Mouse (Mus musculus): ENCODE measurements around the gene Traf2. TPM values are rescaled to one million over a fixed set of nuclear protein-coding genes. Genes with fewer than 3 reads are reported as not detected.
"Not testable (repeated sequence)": the region's sequence is repeated elsewhere in the genome, so short reads cannot be mapped to it uniquely, and the experiment has no call there.

Gene Traf2
- polyA plus RNA-seq, 1 experiment = 15.3 TPM

- no peak for TF ChIP-seq CTCF (conservative IDR thresholded peaks at IDR 0.05; ENCODE audit: insufficient read depth, insufficient read length, low read depth, low read length)
- no peak for TF ChIP-seq POLR2A (IDR thresholded peaks at IDR 0.05; ENCODE audit: low read depth, low read length)
- no peak overlapping the region for H3K27ac ChIP-seq (ENCODE audit: insufficient read depth, low read depth, low read length)
- H3K36me3 ChIP-seq (ENCODE audit: control insufficient read depth, insufficient read depth, low read length) = no peaks in the 10 kb centered on the region
- H3K4me1 ChIP-seq (ENCODE audit: control insufficient read depth, insufficient read depth, low read length) = no peaks in the 10 kb centered on the region
- H3K27me3 ChIP-seq (replicated peaks; ENCODE audit: control insufficient read depth, insufficient read depth, low read length) = no peaks in the 10 kb centered on the region
- 91% methylated on average over 8 of the region's 8 CpGs for WGBS
- no peak overlapping the region for H3K4me3 ChIP-seq (ENCODE audit: insufficient read depth, low read depth, low read length)
- no peak for DNase-seq
These were observed 19.0 kb upstream of the Traf2 start for GRCm38 (mm10) chr2:25565741-25566140.

GRCm38 (mm10) chr2:25561946-25562345, 15.2 kb upstream of the Traf2 start:
- no peak overlapping the region for H3K27ac ChIP-seq (ENCODE audit: insufficient read depth, low read depth, low read length)
- DNase-seq = no peak
- H3K4me3 ChIP-seq (ENCODE audit: insufficient read depth, low read depth, low read length) = no peak overlapping the region
- no peaks in the 10 kb centered on the region for H3K27me3 ChIP-seq (replicated peaks; ENCODE audit: control insufficient read depth, insufficient read depth, low read length)
- no peak for TF ChIP-seq POLR2A (IDR thresholded peaks at IDR 0.05; ENCODE audit: low read depth, low read length)
- H3K36me3 ChIP-seq (ENCODE audit: control insufficient read depth, insufficient read depth, low read length) = no peaks in the 10 kb centered on the region
- WGBS = 72% methylated on average over 9 of the region's 9 CpGs
- peaks cover 8% of the 10 kb centered on the region for H3K4me1 ChIP-seq (ENCODE audit: control insufficient read depth, insufficient read depth, low read length)

- no peak for TF ChIP-seq POLR2A (IDR thresholded peaks at IDR 0.05; ENCODE audit: low read depth, low read length)
- TF ChIP-seq CTCF (conservative IDR thresholded peaks at IDR 0.05; ENCODE audit: insufficient read depth, insufficient read length, low read depth, low read length) = no peak
- no peak overlapping the region for H3K4me3 ChIP-seq (ENCODE audit: insufficient read depth, low read depth, low read length)
- no peak overlapping the region for H3K27ac ChIP-seq (ENCODE audit: insufficient read depth, low read depth, low read length)
- H3K36me3 ChIP-seq (ENCODE audit: control insufficient read depth, insufficient read depth, low read length) = no peaks in the 10 kb centered on the region
- no peaks in the 10 kb centered on the region for H3K27me3 ChIP-seq (replicated peaks; ENCODE audit: control insufficient read depth, insufficient read depth, low read length)
- no peak for DNase-seq
- H3K4me1 ChIP-seq (ENCODE audit: control insufficient read depth, insufficient read depth, low read length) = peaks cover 8% of the 10 kb centered on the region
- 51% methylated on average over 8 of the region's 8 CpGs for WGBS
These were observed 13.8 kb upstream of the Traf2 start for GRCm38 (mm10) chr2:25560551-25560950.

GRCm38 (mm10) chr2:25558774-25559173, 12.0 kb upstream of the Traf2 start:
- TF ChIP-seq CTCF (conservative IDR thresholded peaks at IDR 0.05; ENCODE audit: insufficient read depth, insufficient read length, low read depth, low read length) (no peak), POLR2A (IDR thresholded peaks at IDR 0.05; ENCODE audit: low read depth, low read length) (no peak)
- H3K27ac ChIP-seq (ENCODE audit: insufficient read depth, low read depth, low read length) = no peak overlapping the region
- H3K36me3 ChIP-seq (ENCODE audit: control insufficient read depth, insufficient read depth, low read length) = no peaks in the 10 kb centered on the region
- no peak for DNase-seq
- no peaks in the 10 kb centered on the region for H3K27me3 ChIP-seq (replicated peaks; ENCODE audit: control insufficient read depth, insufficient read depth, low read length)
- H3K4me3 ChIP-seq (ENCODE audit: insufficient read depth, low read depth, low read length) = peak overlapping the region; percentile 81
- 47% methylated on average over 6 of the region's 6 CpGs for WGBS
- H3K4me1 ChIP-seq (ENCODE audit: control insufficient read depth, insufficient read depth, low read length) = peaks cover 8% of the 10 kb centered on the region

GRCm38 (mm10) chr2:25557964-25558360, 11.2 kb upstream of the Traf2 start:
- DNase-seq = peak; percentile 77
- TF ChIP-seq POLR2A (IDR thresholded peaks at IDR 0.05; ENCODE audit: low read depth, low read length) = no peak
- no peak for TF ChIP-seq CTCF (conservative IDR thresholded peaks at IDR 0.05; ENCODE audit: insufficient read depth, insufficient read length, low read depth, low read length)
- Histone ChIP-seq H3K27me3 (replicated peaks; ENCODE audit: control insufficient read depth, insufficient read depth, low read length) (no peaks in the 10 kb centered on the region), H3K36me3 (ENCODE audit: control insufficient read depth, insufficient read depth, low read length) (no peaks in the 10 kb centered on the region), H3K4me1 (ENCODE audit: control insufficient read depth, insufficient read depth, low read length) (peaks cover 8% of the 10 kb centered on the region), H3K4me3 (ENCODE audit: insufficient read depth, low read depth, low read length) (peak overlapping the region; percentile 81), H3K27ac (ENCODE audit: insufficient read depth, low read depth, low read length) (peak overlapping the region; percentile 75)
- WGBS = under 1% methylated on average over 24 of the region's 24 CpGs

- no peak for TF ChIP-seq CTCF (conservative IDR thresholded peaks at IDR 0.05; ENCODE audit: insufficient read depth, insufficient read length, low read depth, low read length)
- TF ChIP-seq POLR2A (IDR thresholded peaks at IDR 0.05; ENCODE audit: low read depth, low read length) = no peak
- WGBS = under 1% methylated on average over 61 of the region's 61 CpGs
- DNase-seq = peak; percentile 98
- Histone ChIP-seq H3K4me1 (ENCODE audit: control insufficient read depth, insufficient read depth, low read length) (peaks cover 8% of the 10 kb centered on the region), H3K27me3 (replicated peaks; ENCODE audit: control insufficient read depth, insufficient read depth, low read length) (no peaks in the 10 kb centered on the region), H3K27ac (ENCODE audit: insufficient read depth, low read depth, low read length) (peak within 1 kb of the TSS; percentile 86), H3K36me3 (ENCODE audit: control insufficient read depth, insufficient read depth, low read length) (no peaks in the 10 kb centered on the region), H3K4me3 (ENCODE audit: insufficient read depth, low read depth, low read length) (peak within 1 kb of the TSS; percentile 81)
These were observed 10.7 kb upstream of the Traf2 start, which contains the start of gene Edf1 for GRCm38 (mm10) chr2:25557221-25557963. Edf1 (plus strand) TSS chr2:25557847.

GRCm38 (mm10) chr2:25556296-25556695, 9.6 kb upstream of the Traf2 start:
- peaks cover 8% of the 10 kb centered on the region for H3K4me1 ChIP-seq (ENCODE audit: control insufficient read depth, insufficient read depth, low read length)
- H3K27ac ChIP-seq (ENCODE audit: insufficient read depth, low read depth, low read length) = no peak overlapping the region
- DNase-seq = no peak
- 50% methylated on average over 1 of the region's 1 CpGs for WGBS
- no peak overlapping the region for H3K4me3 ChIP-seq (ENCODE audit: insufficient read depth, low read depth, low read length)
- no peaks in the 10 kb centered on the region for H3K27me3 ChIP-seq (replicated peaks; ENCODE audit: control insufficient read depth, insufficient read depth, low read length)
- H3K36me3 ChIP-seq (ENCODE audit: control insufficient read depth, insufficient read depth, low read length) = no peaks in the 10 kb centered on the region
- no peak for TF ChIP-seq POLR2A (IDR thresholded peaks at IDR 0.05; ENCODE audit: low read depth, low read length)

GRCm38 (mm10) chr2:25555479-25555878, 8.7 kb upstream of the Traf2 start:
- WGBS = 69% methylated on average over 2 of the region's 2 CpGs
- not testable (repeated sequence) for H3K4me3 ChIP-seq (ENCODE audit: insufficient read depth, low read depth, low read length); H3K36me3 ChIP-seq (ENCODE audit: control insufficient read depth, insufficient read depth, low read length); H3K27ac ChIP-seq (ENCODE audit: insufficient read depth, low read depth, low read length); DNase-seq; H3K27me3 ChIP-seq (replicated peaks; ENCODE audit: control insufficient read depth, insufficient read depth, low read length); H3K4me1 ChIP-seq (ENCODE audit: control insufficient read depth, insufficient read depth, low read length)

GRCm38 (mm10) chr2:25553171-25553786, 6.5 kb upstream of the Traf2 start:
- 93% methylated on average over 4 of the region's 4 CpGs for WGBS
- not testable (repeated sequence) for DNase-seq; H3K27ac ChIP-seq (ENCODE audit: insufficient read depth, low read depth, low read length)

More at GRCm38 (mm10) chr2:25553171-25553786, 6.5 kb upstream of the Traf2 start:
- not testable (repeated sequence) for H3K4me1 ChIP-seq (ENCODE audit: control insufficient read depth, insufficient read depth, low read length); H3K4me3 ChIP-seq (ENCODE audit: insufficient read depth, low read depth, low read length); H3K27me3 ChIP-seq (replicated peaks; ENCODE audit: control insufficient read depth, insufficient read depth, low read length); H3K36me3 ChIP-seq (ENCODE audit: control insufficient read depth, insufficient read depth, low read length)

All from kidney, adult 2 months (tissue).